Mouse (Mus musculus) hindbrain, embryonic 15.5 days (tissue): Measurements from ENCODE around the gene Cracr2b. TPM values are rescaled to one million over a fixed set of nuclear protein-coding genes. Genes with fewer than 3 reads are reported as not detected.
"Not testable (repeated sequence)": the region's sequence is repeated elsewhere in the genome, so short reads cannot be mapped to it uniquely, and the experiment has no call there.

Experiments
- ATAC-seq: fragments of 200-750 bp; cut with Nextera tagmentation; 2 replicates; pipeline ENCODE4 v1.8.0; 2017; ENCODE audit warnings: low read depth, moderate number of reproducible peaks, moderate TSS enrichment; ENCODE audit not compliant: low FRiP score
- H3K27ac ChIP-seq: fragments of 300-500 bp; sonication (generic); replicated peaks from 2 replicates; pipeline ENCODE4 v1.5.1; 2015; ENCODE audit warnings: mild to moderate bottlenecking, inconsistent platforms
- H3K27me3 ChIP-seq: fragments of 300-500 bp; sonication (generic); 2 replicates; pipeline ENCODE4 v1.6.1; 2015; ENCODE audit warnings: control low read depth, inconsistent platforms
- H3K36me3 ChIP-seq: fragments of 300-500 bp; sonication (generic); 2 replicates; pipeline ENCODE4 v1.6.1; 2015; ENCODE audit warnings: control low read depth, inconsistent platforms
- H3K4me1 ChIP-seq: fragments of 300-500 bp; sonication (generic); replicated peaks from 2 replicates; pipeline ENCODE4 v1.6.1; 2015; ENCODE audit warnings: control low read depth, inconsistent platforms
- H3K4me2 ChIP-seq: fragments of 300-500 bp; sonication (generic); 2 replicates; pipeline ENCODE4 v1.6.1; 2015; ENCODE audit warnings: moderate library complexity, mild to moderate bottlenecking, inconsistent platforms
- H3K4me3 ChIP-seq: fragments of 300-500 bp; sonication (generic); 2 replicates; pipeline ENCODE4 v1.5.1; 2015; ENCODE audit warnings: mild to moderate bottlenecking, inconsistent platforms
- H3K9ac ChIP-seq: fragments of 300-500 bp; sonication (generic); 2 replicates; pipeline ENCODE4 v1.6.1; 2015; ENCODE audit warnings: inconsistent platforms
- H3K9me3 ChIP-seq: fragments of 300-500 bp; sonication (generic); 2 replicates; pipeline ENCODE4 v1.6.1; 2016; ENCODE audit warnings: control low read depth, inconsistent platforms
- WGBS: fragments of 180-500 bp; shearing (Covaris S2); methylation state at CpG from one replicate; pipeline ENCODE4 v1.1.7; 2015; 5-methylcytosine and 5-hydroxymethylcytosine counted together
- polyA plus RNA-seq: library from polyadenylated mRNA; unstranded; fragments of >200 nt; fragmentation: Nextera tagmentation; extraction: Ambion mirVana; gene quantifications from 2 replicates; pipeline ENCODE4 v1.2.1, GENCODE M21; 2015

Gene Cracr2b
- polyA plus RNA-seq, 1 experiment from 2014 or later, result 9.5 TPM

- 0% methylated on average over 25 of the region's 25 CpGs for WGBS
- Histone ChIP-seq H3K36me3 (peaks cover 5% of the 10 kb centered on the region; the same call in 1 of the 2 replicates), H3K27ac (no peak within 1 kb of the TSS; the same call in 1 of the 2 replicates), H3K9me3 (no peaks in the 10 kb centered on the region), H3K4me1 (peaks cover 32% of the 10 kb centered on the region), H3K4me3 (peak within 1 kb of the TSS; percentile 36), H3K9ac (peak within 1 kb of the TSS; percentile 39; the same call in 1 of the 2 replicates), H3K27me3 (no peaks in the 10 kb centered on the region), H3K4me2 (peak within 1 kb of the TSS; percentile 75)
- ATAC-seq, result no peak
These were observed 17.1 kb upstream of the Cracr2b start, which contains the start of gene Pidd1 for GRCm38 (mm10) chr7:141443828-141444237. Gene Pidd1 (minus strand): TSS chr7:141444025.

GRCm38 (mm10) chr7:141446374-141446773 is 14.5 kb upstream of the Cracr2b start:
- not testable (repeated sequence) for H3K4me3 ChIP-seq

DNA sequence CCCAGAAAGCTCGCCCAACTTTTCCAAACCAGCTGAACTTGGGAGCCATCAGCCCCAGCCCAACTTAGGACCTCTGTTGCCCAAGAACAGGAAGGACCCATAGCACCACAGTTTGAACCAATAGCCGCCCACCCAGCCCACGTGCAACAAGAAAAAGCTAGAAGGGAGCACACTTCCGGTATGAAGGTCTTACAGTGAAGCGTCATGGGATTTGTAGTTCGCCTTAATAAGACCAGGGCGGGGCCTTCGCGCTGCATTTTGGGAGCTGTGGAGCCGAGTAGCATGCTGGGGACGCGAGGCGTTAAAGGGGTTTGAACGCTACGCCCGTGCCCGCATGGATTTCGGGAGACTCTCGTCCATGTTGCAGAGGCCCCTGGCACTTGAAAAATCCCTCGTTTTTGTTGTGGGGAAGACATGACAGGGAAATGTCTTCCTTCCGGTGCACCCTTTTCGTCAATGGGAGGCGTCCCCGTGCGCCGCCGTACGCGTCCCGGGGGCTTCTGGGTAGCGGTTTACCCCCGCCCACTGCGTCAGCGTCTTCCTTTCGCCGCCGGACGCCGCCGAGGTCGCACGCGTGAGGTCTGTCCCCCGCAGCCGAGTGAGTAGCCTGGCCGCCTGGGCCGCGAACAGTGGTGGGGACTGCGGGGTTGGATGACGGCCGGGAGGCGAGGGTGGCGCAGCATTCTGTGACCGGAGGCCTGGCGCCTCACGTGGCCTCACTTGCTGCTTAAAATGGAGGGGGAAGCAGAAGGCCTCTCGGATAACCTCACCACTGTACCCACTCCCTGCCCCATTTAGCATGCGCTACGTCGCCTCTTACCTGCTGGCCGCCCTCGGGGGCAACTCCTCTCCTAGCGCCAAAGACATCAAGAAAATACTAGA is 13.5 kb upstream of the Cracr2b start, which contains the start of gene Rplp2:
Rplp2 (plus strand) TSS at position 261 of the 882 bp plus-strand sequence.
- peak; percentile 93 for ATAC-seq
- Histone ChIP-seq H3K4me1 (peaks cover 34% of the 10 kb centered on the region), H3K4me2 (peak within 1 kb of the TSS; percentile 70), H3K9me3 (no peaks in the 10 kb centered on the region), H3K36me3 (peaks cover 36% of the 10 kb centered on the region), H3K9ac (peak within 1 kb of the TSS; percentile 96), H3K27ac (peak within 1 kb of the TSS; percentile 95), H3K27me3 (no peaks in the 10 kb centered on the region), H3K4me3 (peak within 1 kb of the TSS; percentile 79)
- under 1% methylated on average over 63 of the region's 63 CpGs for WGBS

More at GRCm38 (mm10) chr7:141446374-141446773, 14.5 kb upstream of the Cracr2b start:
- not testable (repeated sequence) for H3K27ac ChIP-seq, ATAC-seq, H3K27me3 ChIP-seq, H3K9me3 ChIP-seq, H3K9ac ChIP-seq
- Histone ChIP-seq H3K36me3 (peaks cover 28% of the 10 kb centered on the region), H3K4me1 (peaks cover 34% of the 10 kb centered on the region), H3K4me2 (peak overlapping the region; percentile 70)
- 86% methylated on average over 3 of the region's 3 CpGs for WGBS

- no peaks in the 10 kb centered on the region for H3K9me3 ChIP-seq
- no peak overlapping the region for H3K27ac ChIP-seq
- H3K4me3 ChIP-seq, result no peak overlapping the region
- peaks cover 36% of the 10 kb centered on the region for H3K36me3 ChIP-seq
- H3K4me2 ChIP-seq, result no peak overlapping the region
- H3K9ac ChIP-seq, result no peak overlapping the region
- no peaks in the 10 kb centered on the region for H3K27me3 ChIP-seq
- peaks cover 31% of the 10 kb centered on the region for H3K4me1 ChIP-seq
- no peak for ATAC-seq
These were observed 9.0 kb upstream of the Cracr2b start for GRCm38 (mm10) chr7:141451928-141452327.

- 81% methylated on average over 2 of the region's 2 CpGs for WGBS
- ATAC-seq, result no peak
- peaks cover 25% of the 10 kb centered on the region for H3K4me1 ChIP-seq
These were observed 7.3 kb upstream of the Cracr2b start for GRCm38 (mm10) chr7:141453636-141454035.

DNA sequence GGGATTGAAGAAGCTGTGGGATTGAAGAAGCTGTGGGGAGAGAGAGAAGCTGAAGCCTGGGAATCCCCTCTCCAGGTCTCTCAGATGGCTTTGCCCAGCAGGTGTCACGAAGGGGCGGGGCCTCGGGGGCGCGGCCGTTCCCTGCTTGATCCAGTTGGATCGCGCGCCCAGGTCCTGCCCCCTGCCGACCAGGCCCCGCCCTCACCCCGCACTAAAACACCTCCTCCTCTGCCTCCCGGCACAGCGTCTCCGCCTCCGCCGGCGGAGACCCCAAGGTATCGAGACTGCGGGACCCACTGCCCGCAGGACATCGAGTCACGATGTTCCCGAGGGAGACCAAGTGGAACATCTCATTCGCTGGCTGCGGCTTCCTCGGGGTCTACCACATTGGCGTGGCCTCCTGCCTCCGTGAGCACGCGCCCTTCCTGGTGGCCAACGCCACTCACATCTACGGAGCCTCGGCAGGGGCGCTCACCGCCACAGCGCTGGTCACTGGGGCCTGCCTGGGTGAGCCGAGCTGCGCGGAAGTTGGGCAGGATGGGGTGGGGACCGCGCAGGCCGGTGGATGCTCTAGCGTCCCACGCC is 5.8 kb upstream of the Cracr2b start, which contains the start of gene Pnpla2:
Pnpla2 (plus strand) TSS at position 232 of the 585 bp plus-strand sequence.
- Histone ChIP-seq H3K4me1 (peaks cover 21% of the 10 kb centered on the region), H3K9ac (peak within 1 kb of the TSS; percentile 63), H3K4me3 (peak within 1 kb of the TSS; percentile 68), H3K27me3 (peaks cover 10% of the 10 kb centered on the region), H3K4me2 (peak within 1 kb of the TSS; percentile 89), H3K27ac (peak within 1 kb of the TSS; percentile 61), H3K9me3 (no peaks in the 10 kb centered on the region), H3K36me3 (peaks cover 30% of the 10 kb centered on the region)
- ATAC-seq, result peak; percentile 80
- WGBS, result under 1% methylated on average over 43 of the region's 45 CpGs

More at GRCm38 (mm10) chr7:141453636-141454035, 7.3 kb upstream of the Cracr2b start:
- H3K9me3 ChIP-seq, result no peaks in the 10 kb centered on the region
- no peaks in the 10 kb centered on the region for H3K27me3 ChIP-seq
- H3K36me3 ChIP-seq, result peaks cover 34% of the 10 kb centered on the region
- no peak overlapping the region for H3K9ac ChIP-seq
- H3K27ac ChIP-seq, result no peak overlapping the region
- no peak overlapping the region for H3K4me2 ChIP-seq
- no peak overlapping the region for H3K4me3 ChIP-seq

DNA sequence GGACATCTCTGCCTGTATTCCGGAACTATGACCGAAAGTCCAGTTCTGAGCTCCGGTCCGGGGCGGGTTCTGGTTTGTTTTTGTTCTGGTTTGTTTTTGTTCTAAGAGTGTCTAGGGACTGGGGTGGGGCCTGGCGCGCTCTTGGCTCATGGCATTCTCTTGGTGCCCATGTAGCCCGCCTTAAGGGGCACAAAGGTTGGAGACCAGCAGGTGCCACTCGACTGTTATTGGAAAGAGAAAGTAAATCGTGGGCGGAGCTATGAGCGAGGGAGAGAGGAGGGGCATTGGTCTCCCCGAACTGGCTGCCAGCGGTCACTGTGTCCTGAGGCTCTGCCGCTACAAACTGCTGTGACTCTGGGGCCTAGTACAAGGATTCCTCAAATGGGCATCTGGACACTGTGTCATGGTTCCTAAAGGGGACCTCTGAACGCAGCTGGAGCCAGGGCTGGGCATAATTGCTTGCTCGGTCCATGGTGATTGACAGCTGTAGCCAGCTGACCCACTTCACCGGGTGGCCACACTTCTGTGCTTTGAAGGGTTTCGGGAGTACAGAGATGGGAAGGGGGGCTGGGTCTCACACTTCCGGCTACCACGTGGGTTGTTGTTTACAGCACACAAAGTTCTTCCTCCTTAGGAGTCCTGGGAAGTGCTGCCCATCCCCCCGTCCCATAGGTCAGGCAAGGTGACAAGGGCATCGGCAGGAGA is 5.1 kb upstream of the Cracr2b start:
- Histone ChIP-seq H3K4me1 (peaks cover 21% of the 10 kb centered on the region), H3K36me3 (peaks cover 23% of the 10 kb centered on the region), H3K4me3 (peak overlapping the region; percentile 68), H3K27me3 (peaks cover 17% of the 10 kb centered on the region), H3K27ac (peak overlapping the region; percentile 61), H3K9me3 (no peaks in the 10 kb centered on the region), H3K4me2 (peak overlapping the region; percentile 89), H3K9ac (peak overlapping the region; percentile 63)
- ATAC-seq, result peak; percentile 14
- 2% methylated on average over 23 of the region's 23 CpGs for WGBS

DNA sequence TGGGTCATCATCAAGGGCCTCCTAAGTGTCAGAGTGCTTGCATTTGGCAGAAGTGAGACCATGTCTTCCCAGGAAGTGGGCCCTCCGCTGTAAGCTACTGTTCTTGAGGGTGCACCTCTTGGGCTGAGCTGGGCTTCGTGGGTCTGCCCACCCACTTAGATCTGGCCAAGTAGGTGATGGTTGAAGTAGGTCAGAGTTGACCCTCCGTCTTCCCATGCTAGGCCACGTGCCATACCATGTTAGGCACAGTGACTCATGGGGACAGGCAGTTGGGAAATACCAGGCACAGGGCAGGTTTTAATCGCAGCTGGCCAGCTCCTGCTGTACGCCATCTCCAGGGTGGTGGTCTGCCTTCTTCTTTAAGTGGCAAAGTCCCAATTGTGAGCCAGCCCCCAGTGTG is 4.2 kb upstream of the Cracr2b start:
- H3K9me3 ChIP-seq, result no peaks in the 10 kb centered on the region
- no peak overlapping the region for H3K4me3 ChIP-seq
- ATAC-seq, result no peak
- peaks cover 25% of the 10 kb centered on the region for H3K4me1 ChIP-seq
- no peak overlapping the region for H3K27ac ChIP-seq
- WGBS, result 97% methylated on average over 6 of the region's 6 CpGs
- H3K36me3 ChIP-seq, result peaks cover 15% of the 10 kb centered on the region
- peak overlapping the region; percentile 89; the same call in 1 of the 2 replicates for H3K4me2 ChIP-seq
- H3K9ac ChIP-seq, result no peak overlapping the region
- peaks cover 26% of the 10 kb centered on the region for H3K27me3 ChIP-seq

- Histone ChIP-seq H3K4me1 (peaks cover 30% of the 10 kb centered on the region), H3K27ac (no peak overlapping the region), H3K27me3 (peaks cover 31% of the 10 kb centered on the region), H3K9ac (no peak overlapping the region), H3K4me3 (no peak overlapping the region), H3K36me3 (peaks cover 10% of the 10 kb centered on the region; the same call in 1 of the 2 replicates), H3K4me2 (no peak overlapping the region), H3K9me3 (no peaks in the 10 kb centered on the region)
- ATAC-seq, result no peak
- WGBS, result 94% methylated on average over 14 of the region's 14 CpGs
These were observed 3.7 kb upstream of the Cracr2b start for GRCm38 (mm10) chr7:141457236-141457635.

GRCm38 (mm10) chr7:141457986-141458660 is 2.8 kb upstream of the Cracr2b start:
- no peak for ATAC-seq
- H3K4me1 ChIP-seq, result peaks cover 32% of the 10 kb centered on the region
- peaks cover 39% of the 10 kb centered on the region for H3K27me3 ChIP-seq
- no peak overlapping the region for H3K27ac ChIP-seq
- WGBS, result 78% methylated on average over 15 of the region's 15 CpGs
- H3K4me2 ChIP-seq, result no peak overlapping the region
- H3K36me3 ChIP-seq, result peaks cover 9% of the 10 kb centered on the region; the same call in 1 of the 2 replicates
- no peak overlapping the region for H3K9ac ChIP-seq
- no peaks in the 10 kb centered on the region for H3K9me3 ChIP-seq
- no peak overlapping the region for H3K4me3 ChIP-seq

DNA sequence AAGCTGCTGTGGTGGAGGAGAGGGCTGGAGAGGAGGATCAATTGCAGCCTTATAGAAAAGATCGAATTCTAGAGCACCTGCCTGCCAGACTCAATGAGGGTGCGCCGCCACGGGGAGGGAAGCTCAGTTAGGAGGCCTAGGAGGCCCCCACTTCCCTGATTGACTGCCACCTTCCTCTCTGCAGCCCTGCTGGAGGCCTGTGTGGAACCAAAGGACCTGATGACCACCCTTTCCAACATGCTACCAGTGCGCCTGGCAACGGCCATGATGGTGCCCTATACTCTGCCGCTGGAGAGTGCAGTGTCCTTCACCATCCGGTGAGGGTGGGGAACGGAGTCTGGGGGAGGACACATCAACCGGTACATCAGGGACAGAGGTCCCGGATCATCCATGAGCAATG is 2.2 kb upstream of the Cracr2b start:
- Histone ChIP-seq H3K36me3 (peaks cover 9% of the 10 kb centered on the region; the same call in 1 of the 2 replicates), H3K27ac (no peak overlapping the region), H3K4me3 (no peak overlapping the region), H3K9ac (no peak overlapping the region), H3K9me3 (no peaks in the 10 kb centered on the region), H3K4me1 (peaks cover 32% of the 10 kb centered on the region), H3K4me2 (no peak overlapping the region), H3K27me3 (peaks cover 45% of the 10 kb centered on the region)
- no peak for ATAC-seq
- WGBS, result 90% methylated on average over 11 of the region's 11 CpGs
